Mouse (Mus musculus) forebrain, embryonic 16.5 days (tissue): ENCODE measurements around the gene Medag. TPM values are rescaled to one million over a fixed set of nuclear protein-coding genes. Genes with fewer than 3 reads are reported as not detected.
A peak's percentile ranks its signal among the peaks of the same experiment; 100 is the strongest.

ENCODE experiments used
- ATAC-seq: fragments of 200-750 bp; cut with Nextera tagmentation; 2 replicates; pipeline ENCODE4 v1.8.0; 2017; ENCODE audit warnings: mild to moderate bottlenecking, moderate library complexity
- H3K27ac ChIP-seq: fragments of 300-500 bp; sonication (generic); 2 replicates; pipeline ENCODE4 v1.5.1; 2014; ENCODE audit warnings: low read length, control low read depth
- H3K27me3 ChIP-seq: fragments of 300-500 bp; sonication (generic); replicated peaks from 2 replicates; pipeline ENCODE4 v1.6.1; 2014; ENCODE audit warnings: low read length; ENCODE audit not compliant: control insufficient read depth, insufficient read depth
- H3K36me3 ChIP-seq: fragments of 300-500 bp; sonication (generic); 2 replicates; pipeline ENCODE4 v1.6.1; 2014; ENCODE audit not compliant: control insufficient read depth, insufficient read depth
- H3K4me1 ChIP-seq: fragments of 300-500 bp; sonication (generic); replicated peaks from 2 replicates; pipeline ENCODE4 v1.6.1; 2014; ENCODE audit warnings: low read length; ENCODE audit not compliant: control insufficient read depth, insufficient read depth
- H3K4me2 ChIP-seq: fragments of 300-500 bp; sonication (generic); 2 replicates; pipeline ENCODE4 v1.6.1; 2014; ENCODE audit warnings: mild to moderate bottlenecking, low read length, control low read depth
- H3K4me3 ChIP-seq: fragments of 300-500 bp; sonication (generic); replicated peaks from 2 replicates; pipeline ENCODE4 v1.5.1; 2014; ENCODE audit warnings: mild to moderate bottlenecking, low read length, control low read depth
- H3K9ac ChIP-seq: fragments of 300-500 bp; sonication (generic); replicated peaks from 2 replicates; pipeline ENCODE4 v1.6.1; 2014; ENCODE audit warnings: low read depth, low read length, control low read depth
- H3K9me3 ChIP-seq: fragments of 300-500 bp; sonication (generic); 2 replicates; pipeline ENCODE4 v1.6.1; 2016; ENCODE audit warnings: low read length; ENCODE audit not compliant: control insufficient read depth
- WGBS: fragments of 180-500 bp; shearing (Covaris S2); extraction: QIAGEN DNeasy Blood & Tissue Kit; methylation state at CpG from one replicate; pipeline ENCODE4 v1.1.7; 2014; 5-methylcytosine and 5-hydroxymethylcytosine counted together
- polyA plus RNA-seq: library from polyadenylated mRNA; unstranded; fragments of >200 nt; fragmentation: Nextera tagmentation; extraction: Ambion mirVana; gene quantifications from 2 replicates; pipeline ENCODE4 v1.2.1, GENCODE M21; 2015

The Medag gene
- polyA plus RNA-seq, 1 experiment from 2014 or later: 1.7 TPM

DNA sequence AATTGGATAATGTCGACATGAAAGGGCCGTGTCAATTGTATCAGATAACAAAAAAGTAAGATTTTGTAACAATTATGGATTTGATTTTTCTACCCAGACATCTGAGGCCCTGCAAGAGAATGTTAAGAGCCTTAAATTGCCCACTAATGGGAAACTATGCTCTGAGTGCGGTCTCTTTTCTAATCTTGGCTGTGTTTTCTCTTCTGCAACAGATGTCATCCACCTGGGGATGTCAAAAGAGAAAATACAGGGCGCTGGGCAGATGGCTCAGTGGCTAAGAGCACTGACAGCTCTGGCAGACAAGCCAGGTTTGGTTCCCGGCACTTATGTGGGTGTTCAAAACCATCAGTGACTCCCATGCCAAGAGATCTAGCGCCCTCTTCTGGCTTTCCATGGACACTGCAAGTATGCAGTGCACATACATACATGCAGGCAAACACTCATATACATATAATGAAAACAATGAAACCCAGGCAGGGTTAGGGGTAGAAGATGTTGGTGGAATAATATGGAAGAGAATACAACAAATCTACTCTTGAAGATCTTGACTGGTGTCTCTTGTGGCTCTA lies 19.0 kb upstream of the Medag start:
- H3K9me3 ChIP-seq: no peaks in the 10 kb centered on the region
- H3K4me1 ChIP-seq: no peaks in the 10 kb centered on the region
- WGBS: 73% methylated on average over 6 of the region's 6 CpGs
- ATAC-seq: no peak
- H3K9ac ChIP-seq: no peak overlapping the region
- H3K4me2 ChIP-seq: no peak overlapping the region
- H3K27me3 ChIP-seq: no peaks in the 10 kb centered on the region
- no peak overlapping the region; the same call in 1 of the 2 replicates for H3K27ac ChIP-seq
- H3K4me3 ChIP-seq: no peak overlapping the region
- H3K36me3 ChIP-seq: no peaks in the 10 kb centered on the region

DNA sequence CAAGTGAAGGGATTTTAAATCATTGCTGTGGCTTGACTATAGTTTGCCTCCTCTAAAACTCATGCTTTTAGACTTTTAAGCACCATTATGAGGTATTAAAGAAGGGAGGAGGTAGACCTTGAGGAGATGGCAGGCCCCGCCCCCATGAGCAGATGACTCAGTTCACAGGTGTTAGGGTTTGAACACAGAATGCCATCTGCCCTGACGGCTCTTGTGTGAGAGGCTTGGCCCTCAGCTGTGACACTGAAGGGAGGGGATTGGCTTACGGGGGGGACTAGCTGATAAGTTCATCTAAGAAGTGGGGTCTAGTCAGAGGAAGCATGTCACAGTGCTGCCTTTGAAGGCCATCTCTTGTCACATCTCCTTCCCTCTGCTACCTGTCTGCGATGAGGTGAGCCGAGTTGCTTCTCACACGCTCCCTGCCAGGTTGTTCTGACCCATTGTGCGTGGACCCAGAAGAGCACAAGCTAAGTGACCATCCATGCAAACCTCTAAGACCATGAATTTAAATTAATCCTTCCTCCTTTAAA lies 10.0 kb upstream of the Medag start:
- Histone ChIP-seq H3K4me3 (no peak overlapping the region), H3K27ac (no peak overlapping the region), H3K27me3 (no peaks in the 10 kb centered on the region), H3K9ac (no peak overlapping the region), H3K9me3 (no peaks in the 10 kb centered on the region), H3K36me3 (no peaks in the 10 kb centered on the region), H3K4me2 (no peak overlapping the region), H3K4me1 (peaks cover 4% of the 10 kb centered on the region; the same call in 1 of the 2 replicates)
- WGBS: 84% methylated on average over 7 of the region's 7 CpGs
- no peak for ATAC-seq

DNA sequence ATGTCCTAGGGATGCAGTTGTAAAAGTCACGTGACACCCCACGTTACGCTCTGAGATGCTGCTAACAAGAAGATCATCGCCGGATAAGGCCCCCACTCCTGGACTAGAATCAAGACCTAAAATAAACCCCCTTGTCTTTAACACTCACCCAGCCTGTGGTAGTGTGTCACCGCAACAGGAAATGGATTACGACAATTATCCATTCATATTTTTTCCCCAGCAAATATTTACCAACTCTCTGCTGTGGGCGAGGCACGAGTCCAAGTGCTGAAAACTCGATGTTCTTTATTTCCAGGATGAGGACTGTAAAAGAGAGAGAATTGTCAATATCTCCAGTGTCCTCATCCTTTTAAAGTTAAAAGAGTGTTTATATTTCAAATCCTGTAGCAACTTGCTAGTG lies 9.5 kb upstream of the Medag start:
- ATAC-seq: no peak
- WGBS: 91% methylated on average over 10 of the region's 10 CpGs
- Histone ChIP-seq H3K4me1 (peaks cover 7% of the 10 kb centered on the region), H3K36me3 (no peaks in the 10 kb centered on the region), H3K27ac (no peak overlapping the region), H3K27me3 (no peaks in the 10 kb centered on the region), H3K4me2 (no peak overlapping the region), H3K9me3 (no peaks in the 10 kb centered on the region), H3K4me3 (no peak overlapping the region), H3K9ac (no peak overlapping the region)

DNA sequence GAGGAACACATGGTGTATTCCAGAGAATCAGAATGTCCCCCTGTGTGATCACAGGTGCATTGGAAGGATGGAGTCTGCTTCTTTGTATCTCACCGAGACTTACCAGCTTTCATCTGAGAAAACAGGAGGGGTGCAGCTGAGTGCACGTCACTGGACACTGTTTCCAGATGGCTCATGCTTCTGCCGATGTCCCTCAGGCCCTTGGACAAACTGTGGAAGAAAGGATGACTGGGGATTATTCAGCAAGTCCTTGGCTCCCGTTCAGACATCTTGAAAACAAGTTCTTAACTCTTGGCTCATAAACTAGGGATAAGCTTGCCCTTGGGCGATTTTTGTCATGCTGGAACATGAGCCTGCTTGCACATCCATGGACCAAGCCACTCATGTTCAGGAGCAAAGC lies 8.2 kb upstream of the Medag start:
- H3K4me2 ChIP-seq: no peak overlapping the region
- 56% methylated on average over 5 of the region's 5 CpGs for WGBS
- peak; percentile 21; the same call in 1 of the 2 replicates for ATAC-seq
- H3K27me3 ChIP-seq: no peaks in the 10 kb centered on the region
- H3K9ac ChIP-seq: no peak overlapping the region
- no peak overlapping the region for H3K4me3 ChIP-seq
- peaks cover 10% of the 10 kb centered on the region for H3K4me1 ChIP-seq
- H3K27ac ChIP-seq: no peak overlapping the region
- no peaks in the 10 kb centered on the region for H3K9me3 ChIP-seq
- H3K36me3 ChIP-seq: no peaks in the 10 kb centered on the region

DNA sequence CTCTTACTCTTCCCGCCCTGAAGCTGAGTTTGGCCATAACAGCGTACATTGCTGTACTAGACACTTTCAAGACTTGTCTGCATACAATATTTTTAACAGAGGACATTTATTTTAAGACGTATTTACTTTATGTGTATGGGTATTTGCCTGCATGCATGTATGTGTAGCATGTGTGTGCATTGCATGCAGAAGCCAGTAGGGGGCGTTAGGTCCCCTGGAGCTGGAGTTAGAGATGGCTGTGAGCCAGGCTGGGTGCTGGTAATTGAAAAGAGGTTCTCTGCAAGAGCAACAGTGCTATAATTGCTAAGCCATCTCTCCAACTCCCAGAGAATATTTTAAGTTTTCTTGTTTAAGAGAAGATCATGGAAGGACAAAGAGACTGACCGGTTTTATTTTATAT lies 6.8 kb upstream of the Medag start:
- Histone ChIP-seq H3K36me3 (no peaks in the 10 kb centered on the region), H3K27me3 (no peaks in the 10 kb centered on the region), H3K9me3 (no peaks in the 10 kb centered on the region), H3K27ac (no peak overlapping the region), H3K4me3 (no peak overlapping the region), H3K4me2 (no peak overlapping the region), H3K4me1 (peaks cover 10% of the 10 kb centered on the region), H3K9ac (no peak overlapping the region)
- WGBS: 82% methylated on average over 5 of the region's 5 CpGs
- ATAC-seq: no peak

DNA sequence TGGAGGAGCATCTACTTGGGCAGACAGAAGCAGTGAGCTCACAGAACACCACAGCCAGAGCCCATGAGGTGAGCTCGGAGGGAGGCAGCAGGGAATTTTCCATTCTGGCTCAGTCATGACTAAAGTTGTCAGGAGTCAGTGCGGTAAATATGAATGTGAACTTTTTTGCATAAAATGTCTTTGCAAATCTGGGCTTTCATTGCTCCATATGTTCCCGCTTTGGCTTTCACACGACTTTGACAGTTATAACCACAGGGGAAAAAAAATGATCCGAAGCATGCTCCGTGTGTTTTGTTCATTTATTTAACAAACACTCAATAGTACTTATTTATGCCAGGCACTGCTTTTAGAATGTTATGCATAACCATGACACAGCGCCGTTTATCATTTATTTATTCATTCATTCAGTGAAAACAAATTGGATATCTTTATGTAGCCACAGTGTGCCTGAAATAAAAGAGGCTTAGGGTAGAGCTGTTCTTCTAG lies 4.7 kb upstream of the Medag start:
- peak overlapping the region; percentile 34; the same call in 1 of the 2 replicates for H3K27ac ChIP-seq
- 44% methylated on average over 8 of the region's 8 CpGs for WGBS
- ATAC-seq: peak; percentile 76

DNA sequence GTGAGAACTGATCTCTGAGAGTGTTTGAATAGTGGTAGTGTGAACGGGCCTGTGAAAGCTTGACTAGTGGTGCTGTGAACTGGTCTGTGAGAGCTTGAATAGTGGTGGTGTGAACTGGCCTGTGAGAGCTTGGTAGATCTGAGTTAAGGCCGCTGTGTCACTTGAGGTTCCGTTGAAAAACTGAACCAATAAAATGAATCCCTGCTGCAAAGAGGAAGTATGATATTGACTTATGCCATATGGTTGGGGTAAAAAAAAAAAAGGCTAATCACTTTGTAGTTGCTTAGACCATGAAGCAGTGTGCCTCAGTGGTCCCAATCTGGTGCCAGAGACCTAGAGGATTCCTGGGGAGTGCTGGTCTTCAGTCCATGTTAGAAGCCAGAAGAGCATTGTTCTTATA lies 2.0 kb upstream of the Medag start:
- no peak overlapping the region for H3K4me2 ChIP-seq
- no peaks in the 10 kb centered on the region for H3K27me3 ChIP-seq
- H3K4me1 ChIP-seq: peaks cover 28% of the 10 kb centered on the region
- ATAC-seq: no peak
- H3K9me3 ChIP-seq: no peaks in the 10 kb centered on the region
- no peak overlapping the region for H3K4me3 ChIP-seq
- H3K36me3 ChIP-seq: no peaks in the 10 kb centered on the region
- 90% methylated on average over 3 of the region's 3 CpGs for WGBS
- H3K9ac ChIP-seq: no peak overlapping the region
- H3K27ac ChIP-seq: no peak overlapping the region

More for the DNA sequence above, 4.7 kb upstream of the Medag start:
- no peaks in the 10 kb centered on the region for H3K36me3 ChIP-seq
- no peaks in the 10 kb centered on the region for H3K9me3 ChIP-seq
- H3K4me1 ChIP-seq: peaks cover 19% of the 10 kb centered on the region
- no peaks in the 10 kb centered on the region for H3K27me3 ChIP-seq
- H3K9ac ChIP-seq: no peak overlapping the region
- H3K4me2 ChIP-seq: no peak overlapping the region
- no peak overlapping the region for H3K4me3 ChIP-seq

DNA sequence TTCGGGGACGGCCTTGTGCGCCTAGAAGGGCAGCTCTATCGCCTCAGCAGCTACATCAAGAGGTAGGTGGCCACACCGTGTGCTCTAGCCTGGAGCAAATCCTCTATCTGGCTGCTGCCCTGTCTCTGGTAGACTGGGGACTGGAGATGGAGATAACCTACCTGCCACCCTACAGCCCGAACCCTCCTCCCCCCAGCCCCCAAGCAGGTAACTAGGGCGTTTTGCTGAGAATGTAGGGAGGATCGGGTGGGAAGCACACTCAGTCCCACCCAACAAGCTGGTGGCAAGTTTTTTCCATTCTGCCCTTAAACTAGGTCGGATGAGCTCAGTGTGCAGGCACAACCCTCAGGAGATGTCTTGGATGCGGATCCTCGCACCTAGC lies 636 bp downstream of the Medag start:
- H3K4me3 ChIP-seq: peak overlapping the region; percentile 34
- H3K4me2 ChIP-seq: peak overlapping the region; percentile 63
- peaks cover 20% of the 10 kb centered on the region for H3K4me1 ChIP-seq
- ATAC-seq: no peak
- H3K27ac ChIP-seq: no peak overlapping the region
- 37% methylated on average over 11 of the region's 11 CpGs for WGBS
- peak overlapping the region; percentile 59 for H3K9ac ChIP-seq
- H3K27me3 ChIP-seq: no peaks in the 10 kb centered on the region
- H3K36me3 ChIP-seq: no peaks in the 10 kb centered on the region
- no peaks in the 10 kb centered on the region for H3K9me3 ChIP-seq

DNA sequence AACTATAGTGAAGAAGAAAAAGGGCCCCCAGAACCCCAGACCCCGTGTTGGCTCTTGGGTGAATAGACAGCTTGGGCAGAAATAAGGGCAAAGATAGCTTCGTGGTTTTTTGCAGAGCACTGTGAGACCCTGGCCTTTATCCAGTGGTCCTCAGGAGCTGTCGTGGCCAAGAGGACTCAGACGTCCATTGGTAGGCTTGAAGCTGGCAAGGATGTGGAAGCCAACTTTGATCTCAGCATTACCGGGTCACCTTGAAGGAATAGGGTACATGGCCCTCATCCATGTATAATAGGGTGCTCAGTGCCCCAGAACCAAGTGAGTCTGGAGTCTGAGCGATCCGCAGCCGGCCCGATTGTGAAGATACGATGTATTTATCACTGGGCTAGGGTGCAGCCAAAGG lies 1.1 kb downstream of the Medag start:
- H3K36me3 ChIP-seq: no peaks in the 10 kb centered on the region
- 85% methylated on average over 10 of the region's 10 CpGs for WGBS
- H3K4me2 ChIP-seq: no peak overlapping the region
- H3K4me1 ChIP-seq: peaks cover 19% of the 10 kb centered on the region
- no peaks in the 10 kb centered on the region for H3K27me3 ChIP-seq
- ATAC-seq: no peak
- no peak overlapping the region for H3K4me3 ChIP-seq
- no peak overlapping the region for H3K27ac ChIP-seq
- H3K9me3 ChIP-seq: no peaks in the 10 kb centered on the region
- H3K9ac ChIP-seq: no peak overlapping the region
